Mouse (Mus musculus) brain, embryonic 14.5 days (tissue): Measurements from ENCODE around the gene Gm26661. TPM values are rescaled to one million over a fixed set of nuclear protein-coding genes. Genes with fewer than 3 reads are reported as not detected.

ENCODE experiments used
- DNase-seq: peaks from one replicate; pipeline ENCODE4 v3.0.0-alpha.2; 2011; ENCODE audit warnings: low read depth
- CTCF ChIP-seq: fragments of 200-500 bp; IDR thresholded peaks from 2 replicates; pipeline ENCODE4 v1.5.1; 2012; ENCODE audit warnings: inconsistent platforms, mild to moderate bottlenecking, moderate library complexity, borderline replicate concordance; ENCODE audit not compliant: insufficient read depth, insufficient read length; ENCODE audit errors: extremely low read depth
- POLR2A ChIP-seq: fragments of 200-500 bp; IDR thresholded peaks from 2 replicates; pipeline ENCODE4 v1.6.1; 2012; ENCODE audit warnings: mild to moderate bottlenecking, inconsistent platforms, borderline replicate concordance; ENCODE audit not compliant: poor library complexity, insufficient read depth, insufficient read length, severe bottlenecking; ENCODE audit errors: extremely low read depth
- polyA plus RNA-seq: library from polyadenylated mRNA; depleted of rRNA; stranded (reverse); fragments of >200 nt; gene quantifications from 2 replicates; pipeline ENCODE4 v1.2.3, GENCODE M21; 2012; rRNA removed

Gene Gm26661
- polyA plus RNA-seq, 1 experiment = not detected

DNA sequence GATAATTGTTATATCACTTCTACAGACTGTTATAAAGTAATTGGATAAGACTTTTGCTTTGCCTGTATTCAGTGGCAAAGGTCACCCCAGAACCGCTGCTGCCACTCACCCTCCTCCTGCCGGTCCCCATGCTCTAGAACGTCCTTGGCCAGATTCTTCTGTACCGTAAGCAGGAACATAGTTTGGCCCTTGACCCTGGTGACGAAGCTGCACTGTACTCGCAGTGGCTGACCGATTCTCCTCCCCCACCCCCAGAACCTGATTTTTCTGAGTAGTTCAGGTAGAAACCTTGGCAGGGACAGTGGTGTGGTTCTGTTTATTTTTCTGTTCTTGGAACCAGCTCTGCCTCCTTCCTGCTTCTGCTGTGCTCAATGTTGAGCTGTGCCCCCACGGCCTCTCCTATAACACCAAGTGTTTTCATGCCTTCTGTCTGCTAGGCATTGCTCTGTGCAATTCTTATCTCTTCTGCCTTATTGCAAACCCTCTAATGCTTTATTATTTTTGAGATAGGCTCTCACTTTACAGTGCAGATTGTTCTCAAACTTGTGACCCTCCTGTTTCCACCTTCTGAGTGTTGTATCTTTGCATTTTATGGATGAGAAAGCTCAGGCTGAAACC, 33.4 kb downstream of the Gm26661 start:
- TF ChIP-seq POLR2A (no peak), CTCF (no peak)
- DNase-seq = no peak

DNA sequence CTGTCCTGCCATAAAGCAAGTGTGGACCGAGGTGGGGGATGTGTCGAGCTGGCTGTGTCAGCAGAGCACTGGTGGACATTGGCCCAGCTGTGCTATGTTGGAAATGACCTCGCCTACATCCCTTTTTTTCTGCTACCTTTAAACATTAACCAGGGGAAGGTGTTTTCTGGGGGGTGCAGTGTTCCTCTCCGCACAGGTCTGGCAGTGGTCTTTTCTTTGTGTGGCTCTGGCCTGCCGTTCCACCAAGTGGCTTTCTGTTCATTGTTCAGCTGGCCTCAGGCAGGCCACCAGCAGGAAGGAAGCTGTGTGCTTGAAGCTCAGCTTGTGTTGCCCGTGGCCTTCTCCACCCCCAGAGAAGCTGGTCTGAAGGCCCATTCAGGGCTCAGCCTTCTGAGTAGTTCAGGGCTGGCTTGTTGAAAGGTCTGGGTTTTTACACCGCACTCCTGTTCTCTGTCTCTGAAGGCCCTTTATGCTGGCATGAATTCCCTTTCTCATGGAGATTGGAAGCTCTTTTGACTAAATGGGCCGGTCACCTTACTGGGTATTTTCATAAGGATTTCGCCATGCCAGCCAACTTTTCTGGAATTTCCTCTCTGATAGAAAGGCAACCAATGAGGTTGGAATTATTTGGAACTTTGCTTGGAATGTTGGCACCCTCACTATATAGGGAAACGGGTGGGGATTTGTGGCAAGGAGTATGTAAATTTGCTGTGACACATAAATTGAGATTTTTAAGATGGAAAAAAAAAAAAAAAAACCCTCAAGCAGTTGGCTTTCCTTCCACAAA, 35.0 kb downstream of the Gm26661 start:
- peak; percentile 87 for DNase-seq
- TF ChIP-seq POLR2A = no peak
- no peak for TF ChIP-seq CTCF

DNA sequence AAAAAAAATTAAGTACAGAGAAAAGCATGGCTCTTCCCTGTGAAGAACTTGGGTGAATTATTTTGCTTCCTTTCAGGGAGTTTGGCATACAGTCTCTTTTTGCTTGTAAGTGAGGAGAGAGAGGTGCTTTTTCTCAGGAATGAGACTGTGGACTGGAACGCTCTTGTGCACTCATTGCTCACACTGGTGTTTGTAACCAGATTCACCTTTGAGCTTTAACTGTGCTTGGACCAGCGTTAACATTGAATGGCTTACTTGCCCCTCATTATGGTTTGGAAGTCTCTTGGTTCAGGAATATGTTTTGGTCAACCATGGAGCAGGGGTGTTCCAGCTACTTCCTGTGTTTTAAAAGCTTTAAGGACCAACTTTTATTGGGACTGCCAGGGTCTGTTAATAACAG, 37.8 kb downstream of the Gm26661 start:
- TF ChIP-seq POLR2A (no peak), CTCF (no peak)
- no peak for DNase-seq

DNA sequence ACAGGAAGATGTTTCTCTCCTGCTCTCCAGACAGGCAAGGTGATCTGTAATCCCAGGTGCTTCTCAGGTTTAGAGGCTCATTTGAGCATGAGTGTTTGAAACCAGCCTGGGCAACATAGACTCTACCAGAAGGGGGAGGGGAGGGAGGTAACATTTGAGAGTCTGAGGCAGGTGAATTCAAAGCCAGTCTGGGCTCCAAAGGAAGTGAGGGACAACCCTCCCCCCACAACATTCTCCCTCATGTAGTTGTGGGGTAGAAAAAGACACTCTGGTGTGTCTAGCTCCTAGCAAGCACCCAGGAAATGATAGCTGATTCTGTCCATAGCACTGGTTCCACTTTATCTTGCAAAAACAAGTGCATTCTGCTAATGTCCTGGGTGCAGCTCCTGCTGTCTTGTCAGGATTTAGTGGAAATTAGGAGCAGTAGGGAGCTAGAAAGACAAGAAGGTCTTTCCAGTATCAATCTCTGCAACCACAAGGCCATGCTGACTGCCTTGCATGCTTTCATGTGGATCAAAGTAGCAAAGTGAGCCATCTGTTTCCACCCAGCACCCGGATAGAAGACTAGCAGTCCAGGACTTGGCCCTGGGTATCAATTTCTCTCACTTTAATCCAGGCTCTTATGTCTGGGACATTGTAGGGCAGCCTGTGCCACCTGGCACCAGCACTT, 40.5 kb downstream of the Gm26661 start:
- no peak for DNase-seq
- TF ChIP-seq POLR2A (no peak), CTCF (no peak)

DNA sequence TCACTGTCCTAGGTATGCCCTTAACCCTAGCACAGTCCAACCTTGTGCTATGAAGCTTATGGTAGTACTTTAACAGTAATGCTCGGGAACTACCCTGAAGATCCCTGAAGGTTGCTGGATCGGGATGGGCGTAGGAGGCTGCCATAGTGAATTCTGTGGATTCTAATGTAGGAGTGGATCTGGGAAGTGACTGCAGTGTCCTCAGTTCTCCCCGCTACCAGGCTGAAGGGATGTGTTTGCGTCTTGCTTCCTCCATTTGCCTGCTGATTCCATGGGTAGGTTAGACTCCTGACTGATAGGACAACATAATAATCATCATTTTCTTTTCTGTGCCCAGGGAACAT, 41.0 kb downstream of the Gm26661 start:
- DNase-seq = no peak
- no peak for TF ChIP-seq CTCF
- no peak for TF ChIP-seq POLR2A

DNA sequence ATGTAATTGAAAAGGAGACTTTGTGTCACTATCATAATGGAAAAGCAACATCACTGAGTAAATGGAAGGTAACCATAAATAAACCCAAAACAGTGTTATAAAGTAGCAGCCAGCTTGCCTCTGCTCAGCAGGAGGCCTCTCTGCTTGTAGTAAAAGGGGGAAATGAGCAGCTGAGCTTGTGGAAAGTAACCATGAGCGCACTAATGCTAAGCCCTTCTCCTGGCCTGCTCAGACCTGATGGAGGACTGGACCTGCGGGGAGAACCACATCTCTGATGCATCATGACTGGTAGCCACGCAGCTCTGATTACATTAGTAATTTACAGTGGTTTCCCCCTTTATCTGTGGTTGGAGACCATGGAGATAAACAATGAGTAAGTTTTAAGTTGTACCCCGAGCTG, 42.1 kb downstream of the Gm26661 start:
- TF ChIP-seq CTCF (no peak), POLR2A (no peak)
- DNase-seq = no peak

DNA sequence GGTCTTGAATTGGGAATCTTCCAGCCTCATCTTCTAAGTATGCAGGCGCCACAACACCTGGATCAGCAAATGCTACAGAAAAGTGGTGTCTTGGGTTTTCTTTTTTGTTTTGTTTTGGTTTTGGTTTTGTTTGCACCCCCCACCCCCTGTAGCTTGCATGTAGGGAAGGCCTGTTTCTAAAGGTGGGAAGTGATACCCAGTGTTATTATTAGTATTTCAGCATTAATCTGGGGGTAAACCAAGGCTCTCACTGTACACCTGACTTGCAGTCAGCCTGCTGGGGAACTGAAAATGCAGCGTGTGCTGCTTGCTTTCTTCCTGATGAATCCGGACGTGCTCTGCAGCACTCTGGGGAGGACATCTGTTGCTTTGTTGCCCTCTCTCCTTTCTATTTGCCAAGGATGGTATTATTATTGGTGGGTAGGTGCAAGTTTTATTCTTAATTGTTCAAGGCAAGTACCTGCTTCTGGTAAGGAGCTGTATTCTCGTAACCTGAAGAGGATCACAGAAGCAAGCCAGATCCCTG, 47.2 kb downstream of the Gm26661 start:
- no peak for DNase-seq
- no peak for TF ChIP-seq POLR2A
- no peak for TF ChIP-seq CTCF

DNA sequence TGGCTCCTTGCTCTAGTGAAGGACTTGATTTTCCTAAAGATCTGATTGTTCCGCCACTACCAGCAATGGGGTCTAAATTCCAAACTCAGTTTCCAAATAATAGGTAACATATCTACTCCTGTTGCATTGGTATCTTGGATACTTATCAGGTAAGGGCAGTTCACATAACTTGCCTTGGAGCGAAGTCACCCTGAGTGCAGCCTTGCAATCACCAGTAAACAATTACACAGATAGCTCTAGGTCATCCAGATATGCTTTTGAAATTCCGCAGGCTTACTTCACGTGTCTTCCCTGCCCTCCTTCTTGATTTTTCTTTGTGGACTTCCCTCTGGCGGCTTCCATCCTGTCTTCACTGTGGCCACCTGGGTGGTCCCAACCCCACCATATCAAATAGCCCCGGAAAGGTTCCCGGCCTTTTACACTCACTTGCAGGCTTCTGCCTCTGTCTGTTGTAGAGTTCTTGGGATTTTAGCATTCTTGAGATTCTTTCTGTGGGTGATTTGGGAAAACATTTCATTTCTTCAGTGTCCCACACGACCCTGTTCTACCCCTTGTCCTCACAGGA, 48.6 kb downstream of the Gm26661 start:
- TF ChIP-seq CTCF (no peak), POLR2A (no peak)
- no peak for DNase-seq

Other genes starting within 250 kb of the Gm26661 start
- gene Gm3558, start 223.0 kb upstream of the Gm26661 start, polyA plus RNA-seq = 4.6 TPM in 2 replicates
- not detected in 2 replicates for gene Gm10338, start 196.0 kb upstream of the Gm26661 start, polyA plus RNA-seq
- not detected in 2 replicates for gene Gm10128, start 147.6 kb upstream of the Gm26661 start, polyA plus RNA-seq
- gene Flnb, start 26.4 kb downstream of the Gm26661 start, polyA plus RNA-seq = 16.0 and 20.6 TPM in 2 replicates
- 0.11 and 0.14 TPM in 2 replicates for gene Gm45521, start 165.7 kb downstream of the Gm26661 start, polyA plus RNA-seq
- 0.05 and 0.07 TPM in 2 replicates for gene Dnase1l3, start 203.0 kb downstream of the Gm26661 start, polyA plus RNA-seq
- 15.2 and 17.3 TPM in 2 replicates for gene Abhd6, start 211.3 kb downstream of the Gm26661 start, polyA plus RNA-seq